In genomic region chr13:102533784-102534183, GRCm38 (mm10) we compare ENCODE assay signal across 8 mouse cellular contexts.
DNase-seq lines count a peak whose midpoint lies in the region; ATAC-seq lines count a peak whose summit lies in the region.

No protein-coding gene starts in this region.

- ATAC-seq in midbrain, embryonic 14.5 days (ENCODE audit: low FRiP score, low TSS enrichment) = peak; percentile 62; the same call in 1 of the 2 replicates

- H3K4me1 ChIP-seq in midbrain, embryonic 14.5 days (ENCODE audit: control insufficient read depth, insufficient read depth, low read length) = peaks cover 11% of the 10 kb centered on the region

- H3K27me3 ChIP-seq in midbrain, embryonic 14.5 days (ENCODE audit: control insufficient read depth, insufficient read depth, low read length) = no peaks in the 10 kb centered on the region

- H3K9me3 ChIP-seq in midbrain, embryonic 14.5 days (ENCODE audit: control insufficient read depth, low read length) = no peaks in the 10 kb centered on the region

- H3K4me2 ChIP-seq in midbrain, embryonic 14.5 days (ENCODE audit: low read length) = no peak overlapping the region

- H3K27ac ChIP-seq in midbrain, embryonic 14.5 days (replicated peaks; ENCODE audit: low read depth, low read length) = no peak overlapping the region

- WGBS in midbrain, embryonic 14.5 days = 3% methylated on average over 4 of the region's 4 CpGs

- H3K36me3 ChIP-seq in midbrain, embryonic 14.5 days (ENCODE audit: control insufficient read depth, insufficient read depth, low read length) = no peaks in the 10 kb centered on the region

- H3K4me3 ChIP-seq in midbrain, embryonic 14.5 days (replicated peaks; ENCODE audit: low read depth, low read length) = no peak overlapping the region

- H3K9ac ChIP-seq in midbrain, embryonic 14.5 days (replicated peaks; ENCODE audit: low read length) = no peak overlapping the region

- DNase-seq in adrenal gland, postnatal 25 days = peak; percentile 21
- no peak for DNase-seq in adrenal gland, adult 8-10 months
- DNase-seq in ovary, postnatal 36 days (ENCODE audit: low spot score) = peak; percentile 25
- no peak for DNase-seq in ovary, adult 18-20 months (ENCODE audit: low spot score)
- peak; percentile 38 for DNase-seq in layer of hippocampus, adult 9-10 months (ENCODE audit: low spot score)
- peak; percentile 74 for DNase-seq in midbrain, embryonic 14.5 days
- DNase-seq in B cell, adult 2 months = no peak
- DNase-seq in testis, postnatal 10 days (ENCODE audit: low spot score) = no peak

Comparison
In these comparisons a context has a peak if more than half of its experiments do, and no peak if none do; other contexts are left out.
1. DNase-seq: peak in adrenal gland, postnatal 25 days (single experiment), ovary, postnatal 36 days (single experiment), layer of hippocampus, adult 9-10 months (single experiment) and midbrain, embryonic 14.5 days (single experiment); none in adrenal gland, adult 8-10 months (single experiment), ovary, adult 18-20 months (single experiment), B cell, adult 2 months (0 of 2) and testis, postnatal 10 days (single experiment).